Mouse (Mus musculus): ENCODE measurements around the gene Donson.

GRCm38 (mm10) chr16:91659798-91660197, 28.8 kb downstream of the Donson start:
- no peak for TF ChIP-seq CTCF (IDR thresholded peaks at IDR 0.05; ENCODE audit: extremely low read depth, insufficient read depth, low read length)
- no peak for TF ChIP-seq POLR2A (IDR thresholded peaks at IDR 0.05; ENCODE audit: extremely low read depth, insufficient read depth, low read length)
